Mouse (Mus musculus): ENCODE data around the gene Mast2. TPM values are rescaled to one million over a fixed set of nuclear protein-coding genes. Genes with fewer than 3 reads are reported as not detected.

Gene Mast2
- total RNA-seq, 2 experiments from 2014 or later = 60.1 to 63.3 TPM

- DNase-seq (ENCODE audit: low spot score in 2 of 2) = no peak
Measured at GRCm38 (mm10) chr4:116268220-116268619, 195.8 kb downstream of the Mast2 start.

Other genes with a start within 250 kb of the Mast2 start
- 10 to 100 TPM; 16.7 to 19.7 TPM for gene Pik3r3, start 242.6 kb downstream of the Mast2 start, total RNA-seq (2021)
- gene Ipp, start 43.4 kb upstream of the Mast2 start, total RNA-seq (2021) = 10 to 100 TPM; 20.7 to 21.0 TPM
- gene Tmem69, start 91.8 kb upstream of the Mast2 start, total RNA-seq (2021) = 10 to 100 TPM; 17.8 to 18.4 TPM
- 10 to 100 TPM; 68.3 to 77.2 TPM for gene Gpbp1l1, start 93.5 kb upstream of the Mast2 start, total RNA-seq (2021)
- 10 to 100 TPM; 14.4 to 16.1 TPM for gene Ccdc17, start 132.5 kb upstream of the Mast2 start, total RNA-seq (2021)
- 10 to 100 TPM; 71.2 to 80.6 TPM for gene Nasp, start 163.8 kb upstream of the Mast2 start, total RNA-seq (2021)
- 100 to 1,000 TPM; 756 to 759 TPM for gene Akr1a1, start 187.5 kb upstream of the Mast2 start, total RNA-seq (2021)
- gene Prdx1, start 221.4 kb upstream of the Mast2 start, total RNA-seq (2021) = 100 to 1,000 TPM; 471 to 527 TPM
- gene Mmachc, start 244.2 kb upstream of the Mast2 start, total RNA-seq (2021) = 10 to 100 TPM; 26.7 to 27.1 TPM
- 10 to 100 TPM; 22.3 to 22.6 TPM for gene Ccdc163, start 244.3 kb upstream of the Mast2 start, total RNA-seq (2021)

Measured in adrenal gland, postnatal 4 days (tissue).